Mouse (Mus musculus) C2C12 (cell line): ENCODE results near the gene Slco4a1.

Source experiments
- CTCF ChIP-seq: IDR thresholded peaks from one replicate; pipeline ENCODE4 v1.5.1; 2011; ENCODE audit not compliant: control insufficient read depth, insufficient read depth, insufficient read length
- MAX ChIP-seq: IDR thresholded peaks from one replicate; pipeline ENCODE4 v1.6.1; 2011; ENCODE audit warnings: mild to moderate bottlenecking, control low read depth
- USF1 ChIP-seq: IDR thresholded peaks from one replicate; pipeline ENCODE4 v1.6.1; 2011; ENCODE audit warnings: low read depth, mild to moderate bottlenecking, control low read depth, moderate library complexity

GRCm38 (mm10) chr2:180501217-180501967 lies 45.3 kb downstream of the Slco4a1 start:
- TF ChIP-seq CTCF = no peak
- no peak for TF ChIP-seq MAX
- TF ChIP-seq USF1 = no peak
